Mouse (Mus musculus) left cerebral cortex, adult 8-10 months (tissue): ENCODE results near the gene Kcna7. TPM values are rescaled to one million over a fixed set of nuclear protein-coding genes. Genes with fewer than 3 reads are reported as not detected.
"Not testable (repeated sequence)": the region's sequence is repeated elsewhere in the genome, so short reads cannot be mapped to it uniquely, and the experiment has no call there.

Experiments used
- DNase-seq, 2 experiments: peaks; one replicate each; pipeline ENCODE4 v3.0.0; 2022; ENCODE audit warnings: low spot score in 2 of 2
- total RNA-seq, 4 experiments: library from RNA; stranded (reverse); gene quantifications; 2 replicates each; pipeline ENCODE4 v1.2.4; 2022

The Kcna7 gene
- total RNA-seq, 4 experiments from 2014 or later: 0.14 TPM; not detected in 3

GRCm38 (mm10) chr7:45395129-45395541 lies 10.3 kb upstream of the Kcna7 start:
- no peak for DNase-seq

- DNase-seq: peak; percentile 99 to 100
Measured at GRCm38 (mm10) chr7:45395578-45396336, 9.7 kb upstream of the Kcna7 start, which contains the start of gene Snrnp70. Gene Snrnp70, minus strand, starts transcription at chr7:45395742.

- not testable (repeated sequence) for DNase-seq
Measured at GRCm38 (mm10) chr7:45396337-45396775, 9.1 kb upstream of the Kcna7 start.

GRCm38 (mm10) chr7:45396787-45397186 lies 8.7 kb upstream of the Kcna7 start:
- no peak for DNase-seq

- DNase-seq: no peak
Measured at GRCm38 (mm10) chr7:45401521-45402085, 3.9 kb upstream of the Kcna7 start.

GRCm38 (mm10) chr7:45403532-45404261 lies 1.8 kb upstream of the Kcna7 start:
- no peak for DNase-seq

GRCm38 (mm10) chr7:45406157-45407156 lies 1.0 kb downstream of the Kcna7 start:
- DNase-seq: no peak

GRCm38 (mm10) chr7:45407836-45408235 lies 2.4 kb downstream of the Kcna7 start:
- no peak for DNase-seq

- no peak for DNase-seq
Measured at GRCm38 (mm10) chr7:45408351-45408750, 2.9 kb downstream of the Kcna7 start.

- DNase-seq: no peak
Measured at GRCm38 (mm10) chr7:45408949-45409348, 3.5 kb downstream of the Kcna7 start.

- no peak for DNase-seq
Measured at GRCm38 (mm10) chr7:45409497-45410163, 4.2 kb downstream of the Kcna7 start.

- no peak for DNase-seq
Measured at GRCm38 (mm10) chr7:45412421-45412820, 7.0 kb downstream of the Kcna7 start.

- no peak for DNase-seq
Measured at GRCm38 (mm10) chr7:45413113-45413863, 7.8 kb downstream of the Kcna7 start, which contains the start of gene Ntf5. Gene Ntf5, plus strand, starts transcription at chr7:45413695.

- DNase-seq: no peak
Measured at GRCm38 (mm10) chr7:45413864-45414739, 8.6 kb downstream of the Kcna7 start.

GRCm38 (mm10) chr7:45414740-45415224 lies 9.3 kb downstream of the Kcna7 start:
- DNase-seq: no peak

GRCm38 (mm10) chr7:45415636-45416035 lies 10.2 kb downstream of the Kcna7 start:
- no peak for DNase-seq

GRCm38 (mm10) chr7:45417962-45418492 lies 12.6 kb downstream of the Kcna7 start:
- DNase-seq: no peak
